Mouse (Mus musculus): Measurements from ENCODE around the gene Slc46a1. TPM values are rescaled to one million over a fixed set of nuclear protein-coding genes. Genes with fewer than 3 reads are reported as not detected.

Gene Slc46a1
- polyA plus RNA-seq (2012; rRNA removed) (14.8 and 20.9 TPM in 2 replicates), polyA plus RNA-seq (2014; fragmentation: Nextera tagmentation; extraction: Ambion mirVana) (19.9 and 20.3 TPM in 2 replicates)

DNA sequence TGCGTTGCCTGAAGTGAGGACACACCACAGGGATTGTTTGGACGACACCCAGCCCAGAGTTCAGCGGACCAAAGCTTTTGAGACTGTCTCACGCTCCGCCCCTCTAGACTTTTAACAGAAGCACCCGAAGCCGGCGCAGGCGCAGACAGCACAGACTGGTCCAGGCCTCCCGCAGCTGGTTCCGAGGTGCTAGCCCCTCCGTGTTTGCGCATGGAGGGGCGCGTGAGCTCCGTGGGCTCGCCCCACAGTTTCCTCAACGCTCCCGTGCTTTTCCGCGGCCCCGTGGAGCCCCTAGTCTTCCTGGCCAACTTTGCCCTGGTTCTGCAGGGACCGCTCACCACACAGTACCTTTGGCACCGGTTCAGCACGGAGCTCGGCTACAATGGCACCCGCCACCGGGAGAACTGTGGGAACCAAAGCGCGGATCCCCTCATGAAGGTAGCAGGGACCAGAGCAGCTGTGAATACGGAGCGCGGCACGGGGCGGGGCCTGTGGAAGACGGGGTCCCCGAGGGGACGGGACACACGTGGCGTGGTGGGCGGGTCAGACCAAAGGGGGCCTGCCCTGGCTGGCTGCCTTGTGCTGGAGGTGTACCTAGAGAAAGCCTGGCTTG lies at the start of gene Slc46a1:
TSS of gene Slc46a1 (plus strand) at position 130 of the 613 bp plus-strand sequence.
- peak; percentile 59; the same call in 1 of the 2 replicates for TF ChIP-seq POLR2A (IDR thresholded peaks at IDR 0.05; ENCODE audit: borderline replicate concordance, extremely low read depth, insufficient read depth, insufficient read length)
- Histone ChIP-seq H3K9ac (ENCODE audit: low read depth, low read length, severe bottlenecking) (peak within 1 kb of the TSS; percentile 83), H3K27me3 (ENCODE audit: control insufficient read depth, insufficient read depth, low read length) (no peaks in the 10 kb centered on the region), H3K27ac (replicated peaks; ENCODE audit: low read depth, low read length) (peak within 1 kb of the TSS; percentile 97), H3K4me1 (ENCODE audit: control insufficient read depth, insufficient read depth, low read length) (peaks cover 13% of the 10 kb centered on the region), H3K9me3 (ENCODE audit: control insufficient read depth, low read length) (no peaks in the 10 kb centered on the region), H3K4me3 (replicated peaks; ENCODE audit: low read length) (peak within 1 kb of the TSS; percentile 70), H3K4me2 (replicated peaks; ENCODE audit: low read depth, low read length, severe bottlenecking) (peak within 1 kb of the TSS; percentile 83), H3K36me3 (ENCODE audit: control insufficient read depth, insufficient read depth, low read length) (no peaks in the 10 kb centered on the region)
- peak; percentile 98 for ATAC-seq (ENCODE audit: low FRiP score, low read depth)
- DNase-seq (ENCODE audit: low spot score) = peak; percentile 95
- under 1% methylated on average over 41 of the region's 41 CpGs for WGBS

- no peak overlapping the region for H3K4me2 ChIP-seq (replicated peaks; ENCODE audit: low read depth, low read length, severe bottlenecking)
- no peak overlapping the region for H3K4me3 ChIP-seq (replicated peaks; ENCODE audit: low read length)
- no peaks in the 10 kb centered on the region for H3K27me3 ChIP-seq (ENCODE audit: control insufficient read depth, insufficient read depth, low read length)
- H3K36me3 ChIP-seq (ENCODE audit: control insufficient read depth, insufficient read depth, low read length) = no peaks in the 10 kb centered on the region
- H3K9me3 ChIP-seq (ENCODE audit: control insufficient read depth, low read length) = no peaks in the 10 kb centered on the region
- ATAC-seq (ENCODE audit: low FRiP score, low read depth) (no peak), DNase-seq (ENCODE audit: low spot score) (no peak)
- 82% methylated on average over 6 of the region's 6 CpGs for WGBS
- no peak overlapping the region for H3K9ac ChIP-seq (ENCODE audit: low read depth, low read length, severe bottlenecking)
- no peaks in the 10 kb centered on the region for H3K4me1 ChIP-seq (ENCODE audit: control insufficient read depth, insufficient read depth, low read length)
- no peak for TF ChIP-seq POLR2A (IDR thresholded peaks at IDR 0.05; ENCODE audit: borderline replicate concordance, extremely low read depth, insufficient read depth, insufficient read length)
- no peak overlapping the region for H3K27ac ChIP-seq (replicated peaks; ENCODE audit: low read depth, low read length)
Measured at GRCm38 (mm10) chr11:78416854-78417253, 48.6 kb upstream of the Slc46a1 start.

DNA sequence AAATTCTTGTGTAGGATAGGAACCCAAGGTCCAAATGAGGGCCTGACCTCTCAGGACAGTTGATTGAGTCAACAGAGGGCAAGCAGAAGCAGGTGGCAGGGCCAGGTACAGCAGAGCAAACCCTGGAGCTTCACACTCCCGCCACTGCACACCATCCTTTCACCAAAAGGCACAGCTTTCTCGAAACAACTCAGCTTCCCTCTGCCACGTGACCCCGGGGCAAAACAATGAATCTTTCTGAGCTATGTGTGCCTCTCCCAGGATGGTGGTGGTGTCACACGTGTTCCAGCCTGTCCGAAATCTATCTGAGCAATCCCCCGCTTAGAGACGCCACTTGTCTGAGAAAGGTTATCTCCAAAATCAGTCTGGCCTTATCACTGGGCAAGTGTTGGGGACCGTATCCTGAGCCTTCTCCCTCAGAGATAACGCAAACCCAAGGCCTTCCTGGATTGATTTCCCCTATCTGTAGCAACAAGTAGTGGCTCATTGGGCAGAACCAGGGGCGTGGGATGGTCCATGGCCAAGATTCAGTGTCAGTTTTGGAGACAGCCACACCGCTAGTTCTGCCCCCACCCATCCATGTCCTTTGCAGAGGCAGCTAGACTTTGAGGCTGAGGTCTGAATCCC lies 45.1 kb upstream of the Slc46a1 start:
- Histone ChIP-seq H3K9me3 (ENCODE audit: control insufficient read depth, low read length) (no peaks in the 10 kb centered on the region), H3K27ac (replicated peaks; ENCODE audit: low read depth, low read length) (no peak overlapping the region), H3K4me3 (replicated peaks; ENCODE audit: low read length) (no peak overlapping the region), H3K4me1 (ENCODE audit: control insufficient read depth, insufficient read depth, low read length) (no peaks in the 10 kb centered on the region), H3K36me3 (ENCODE audit: control insufficient read depth, insufficient read depth, low read length) (no peaks in the 10 kb centered on the region), H3K9ac (ENCODE audit: low read depth, low read length, severe bottlenecking) (no peak overlapping the region), H3K27me3 (ENCODE audit: control insufficient read depth, insufficient read depth, low read length) (no peaks in the 10 kb centered on the region), H3K4me2 (replicated peaks; ENCODE audit: low read depth, low read length, severe bottlenecking) (no peak overlapping the region)
- WGBS = 68% methylated on average over 12 of the region's 12 CpGs
- no peak for TF ChIP-seq POLR2A (IDR thresholded peaks at IDR 0.05; ENCODE audit: borderline replicate concordance, extremely low read depth, insufficient read depth, insufficient read length)
- ATAC-seq (ENCODE audit: low FRiP score, low read depth) = no peak
- DNase-seq (ENCODE audit: low spot score) = no peak

GRCm38 (mm10) chr11:78421201-78422009 lies 44.1 kb upstream of the Slc46a1 start:
- H3K27ac ChIP-seq (replicated peaks; ENCODE audit: low read depth, low read length) = no peak overlapping the region
- H3K4me2 ChIP-seq (replicated peaks; ENCODE audit: low read depth, low read length, severe bottlenecking) = no peak overlapping the region
- H3K9me3 ChIP-seq (ENCODE audit: control insufficient read depth, low read length) = no peaks in the 10 kb centered on the region
- DNase-seq (ENCODE audit: low spot score) = no peak
- H3K4me3 ChIP-seq (replicated peaks; ENCODE audit: low read length) = no peak overlapping the region
- H3K27me3 ChIP-seq (ENCODE audit: control insufficient read depth, insufficient read depth, low read length) = no peaks in the 10 kb centered on the region
- no peaks in the 10 kb centered on the region for H3K36me3 ChIP-seq (ENCODE audit: control insufficient read depth, insufficient read depth, low read length)
- no peak for ATAC-seq (ENCODE audit: low FRiP score, low read depth)
- H3K4me1 ChIP-seq (ENCODE audit: control insufficient read depth, insufficient read depth, low read length) = no peaks in the 10 kb centered on the region
- H3K9ac ChIP-seq (ENCODE audit: low read depth, low read length, severe bottlenecking) = no peak overlapping the region
- TF ChIP-seq POLR2A (IDR thresholded peaks at IDR 0.05; ENCODE audit: borderline replicate concordance, extremely low read depth, insufficient read depth, insufficient read length) = no peak
- WGBS = 63% methylated on average over 13 of the region's 13 CpGs

DNA sequence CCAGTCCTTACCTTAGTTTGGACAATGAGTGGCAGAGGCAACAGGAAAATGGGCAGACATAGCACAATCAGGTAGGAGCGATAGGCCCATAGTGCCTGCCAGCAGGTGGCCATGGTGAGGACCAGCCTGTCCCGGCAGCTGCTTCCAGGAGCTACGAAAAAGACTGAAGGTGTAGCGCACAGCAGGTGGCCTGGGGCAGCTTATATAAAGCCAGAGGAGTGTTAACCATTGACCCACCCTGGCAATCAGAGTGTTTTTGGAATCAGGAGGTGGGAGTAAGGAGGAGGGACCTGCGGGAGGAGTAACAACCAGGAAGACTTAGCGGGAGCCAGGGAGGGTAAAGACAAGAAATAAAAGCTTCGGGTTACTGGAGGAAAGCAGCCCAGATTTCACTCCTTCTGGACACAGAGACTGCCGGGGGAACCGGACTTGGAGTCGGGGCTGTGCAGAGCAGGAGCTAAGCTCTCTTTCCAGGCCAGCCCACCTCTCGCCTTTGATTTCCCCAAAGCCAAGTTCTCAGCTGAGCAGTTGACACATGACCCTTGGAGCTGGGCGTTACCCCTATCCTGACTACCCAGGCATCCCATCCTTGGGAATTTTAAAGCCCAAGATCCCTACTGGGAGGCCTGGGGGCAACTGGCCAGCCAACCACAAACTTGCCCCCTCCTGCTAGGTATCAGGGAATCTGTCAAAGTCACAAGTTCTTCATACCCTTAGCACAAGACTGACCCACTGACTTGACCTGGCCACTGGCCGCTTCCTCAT lies 43.3 kb upstream of the Slc46a1 start, which contains the start of gene Slc13a2:
TSS of gene Slc13a2 (minus strand) at position 163 of the 765 bp plus-strand sequence.
- 11% methylated on average over 13 of the region's 13 CpGs for WGBS
- ATAC-seq (ENCODE audit: low FRiP score, low read depth) (no peak), DNase-seq (ENCODE audit: low spot score) (no peak)
- Histone ChIP-seq H3K4me1 (ENCODE audit: control insufficient read depth, insufficient read depth, low read length) (no peaks in the 10 kb centered on the region), H3K9ac (ENCODE audit: low read depth, low read length, severe bottlenecking) (no peak within 1 kb of the TSS), H3K27ac (replicated peaks; ENCODE audit: low read depth, low read length) (no peak within 1 kb of the TSS), H3K27me3 (ENCODE audit: control insufficient read depth, insufficient read depth, low read length) (no peaks in the 10 kb centered on the region), H3K36me3 (ENCODE audit: control insufficient read depth, insufficient read depth, low read length) (no peaks in the 10 kb centered on the region), H3K4me2 (replicated peaks; ENCODE audit: low read depth, low read length, severe bottlenecking) (no peak within 1 kb of the TSS), H3K4me3 (replicated peaks; ENCODE audit: low read length) (no peak within 1 kb of the TSS), H3K9me3 (ENCODE audit: control insufficient read depth, low read length) (no peaks in the 10 kb centered on the region)
- TF ChIP-seq POLR2A (IDR thresholded peaks at IDR 0.05; ENCODE audit: borderline replicate concordance, extremely low read depth, insufficient read depth, insufficient read length) = no peak
